Mouse (Mus musculus) hindbrain, embryonic 11.5 days (tissue): ENCODE measurements around the gene Myo1a. TPM values are rescaled to one million over a fixed set of nuclear protein-coding genes. Genes with fewer than 3 reads are reported as not detected.
"Not testable (repeated sequence)": the region's sequence is repeated elsewhere in the genome, so short reads cannot be mapped to it uniquely, and the experiment has no call there.

Experiments used
- ATAC-seq: fragments of 200-750 bp; cut with Nextera tagmentation; 2 replicates; pipeline ENCODE4 v1.8.0; 2017; ENCODE audit warnings: mild to moderate bottlenecking, moderate TSS enrichment, moderate library complexity; ENCODE audit not compliant: low FRiP score
- DNase-seq: peaks from one replicate; pipeline ENCODE4 v3.0.0-alpha.2; 2015; ENCODE audit warnings: low spot score
- H3K27ac ChIP-seq: fragments of 300-500 bp; sonication (generic); 2 replicates; pipeline ENCODE4 v1.5.1; 2014; ENCODE audit warnings: mild to moderate bottlenecking, low read depth, low read length
- H3K27me3 ChIP-seq: fragments of 300-500 bp; sonication (generic); 2 replicates; pipeline ENCODE4 v1.6.1; 2014; ENCODE audit warnings: mild to moderate bottlenecking, low read length, moderate library complexity, mixed read lengths; ENCODE audit not compliant: control insufficient read depth, insufficient read depth
- H3K36me3 ChIP-seq: fragments of 300-500 bp; sonication (generic); 2 replicates; pipeline ENCODE4 v1.6.1; 2014; ENCODE audit warnings: mild to moderate bottlenecking, low read length, moderate library complexity, mixed read lengths; ENCODE audit not compliant: control insufficient read depth, insufficient read depth
- H3K4me1 ChIP-seq: fragments of 300-500 bp; sonication (generic); replicated peaks from 2 replicates; pipeline ENCODE4 v1.6.1; 2014; ENCODE audit warnings: low read length, mixed read lengths; ENCODE audit not compliant: control insufficient read depth, insufficient read depth
- H3K4me2 ChIP-seq: fragments of 300-500 bp; sonication (generic); replicated peaks from 2 replicates; pipeline ENCODE4 v1.6.1; 2014; ENCODE audit warnings: mild to moderate bottlenecking, low read depth, low read length
- H3K4me3 ChIP-seq: fragments of 300-500 bp; sonication (generic); 2 replicates; pipeline ENCODE4 v1.5.1; 2014; ENCODE audit warnings: low read depth, low read length
- H3K9ac ChIP-seq: fragments of 300-500 bp; sonication (generic); 2 replicates; pipeline ENCODE4 v1.6.1; 2014; ENCODE audit warnings: low read depth, low read length
- H3K9me3 ChIP-seq: fragments of 300-500 bp; sonication (generic); 2 replicates; pipeline ENCODE4 v1.6.1; 2016; ENCODE audit warnings: low read length; ENCODE audit not compliant: control insufficient read depth
- WGBS: fragments of 180-500 bp; shearing (Covaris S2); extraction: QIAGEN DNeasy Blood & Tissue Kit; methylation state at CpG from one replicate; pipeline ENCODE4 v1.1.7; 2014; 5-methylcytosine and 5-hydroxymethylcytosine counted together
- polyA plus RNA-seq: library from polyadenylated mRNA; unstranded; fragments of >200 nt; fragmentation: Nextera tagmentation; extraction: Ambion mirVana; gene quantifications from 2 replicates; pipeline ENCODE4 v1.2.1, GENCODE M21; 2014

Gene Myo1a
- polyA plus RNA-seq, result 0.45 and 0.57 TPM in 2 replicates

GRCm38 (mm10) chr10:127704766-127705220 lies at the start of gene Myo1a:
TSS of gene Myo1a (plus strand) at chr10:127705170.
- no peaks in the 10 kb centered on the region for H3K27me3 ChIP-seq
- WGBS, result 57% methylated on average over 2 of the region's 2 CpGs
- no peaks in the 10 kb centered on the region for H3K9me3 ChIP-seq
- no peak within 1 kb of the TSS for H3K27ac ChIP-seq
- no peaks in the 10 kb centered on the region for H3K36me3 ChIP-seq
- no peak for DNase-seq
- no peak for ATAC-seq
- no peak within 1 kb of the TSS for H3K4me3 ChIP-seq
- H3K9ac ChIP-seq, result no peak within 1 kb of the TSS
- no peaks in the 10 kb centered on the region for H3K4me1 ChIP-seq
- H3K4me2 ChIP-seq, result no peak within 1 kb of the TSS

- H3K27me3 ChIP-seq, result peaks cover 22% of the 10 kb centered on the region
- H3K4me2 ChIP-seq, ATAC-seq, H3K9me3 ChIP-seq, H3K9ac ChIP-seq, DNase-seq, H3K4me1 ChIP-seq, H3K4me3 ChIP-seq, H3K27ac ChIP-seq, H3K36me3 ChIP-seq: not testable (repeated sequence)
- 57% methylated on average over 6 of the region's 6 CpGs for WGBS
Observed at GRCm38 (mm10) chr10:127657617-127658016, 47.4 kb upstream of the Myo1a start.

- H3K4me2 ChIP-seq, result no peak overlapping the region
- H3K9ac ChIP-seq, result no peak overlapping the region
- no peaks in the 10 kb centered on the region for H3K9me3 ChIP-seq
- DNase-seq (no peak), ATAC-seq (no peak)
- no peaks in the 10 kb centered on the region for H3K4me1 ChIP-seq
- 28% methylated on average over 6 of the region's 6 CpGs for WGBS
- H3K27ac ChIP-seq, result no peak overlapping the region
- no peak overlapping the region for H3K4me3 ChIP-seq
- peaks cover 27% of the 10 kb centered on the region for H3K27me3 ChIP-seq
- no peaks in the 10 kb centered on the region for H3K36me3 ChIP-seq
Observed at GRCm38 (mm10) chr10:127658076-127658475, 46.9 kb upstream of the Myo1a start.

- Histone ChIP-seq H3K4me3 (no peak overlapping the region), H3K9ac (no peak overlapping the region), H3K36me3 (no peaks in the 10 kb centered on the region), H3K4me1 (no peaks in the 10 kb centered on the region; the same call in 1 of the 2 replicates), H3K4me2 (no peak overlapping the region), H3K27ac (no peak overlapping the region), H3K9me3 (no peaks in the 10 kb centered on the region), H3K27me3 (peaks cover 42% of the 10 kb centered on the region)
- 48% methylated on average over 1 of the region's 1 CpGs for WGBS
- DNase-seq (no peak), ATAC-seq (no peak)
Observed at GRCm38 (mm10) chr10:127659551-127659950, 45.4 kb upstream of the Myo1a start.

GRCm38 (mm10) chr10:127661291-127661914 lies 43.6 kb upstream of the Myo1a start:
- ATAC-seq, result no peak
- peak overlapping the region; percentile 11; the same call in 1 of the 2 replicates for H3K9ac ChIP-seq
- H3K27me3 ChIP-seq, result peaks cover 59% of the 10 kb centered on the region
- WGBS, result 16% methylated on average over 13 of the region's 14 CpGs
- H3K36me3 ChIP-seq, result no peaks in the 10 kb centered on the region
- H3K9me3 ChIP-seq, result no peaks in the 10 kb centered on the region
- H3K4me3 ChIP-seq, result no peak overlapping the region
- no peak overlapping the region for H3K27ac ChIP-seq
- no peak overlapping the region for H3K4me2 ChIP-seq
- H3K4me1 ChIP-seq, result peaks cover 6% of the 10 kb centered on the region
- DNase-seq, result no peak

GRCm38 (mm10) chr10:127661915-127662663 lies 42.9 kb upstream of the Myo1a start:
- H3K4me3 ChIP-seq, result no peak overlapping the region
- no peaks in the 10 kb centered on the region for H3K36me3 ChIP-seq
- H3K27ac ChIP-seq, result no peak overlapping the region
- ATAC-seq (peak; percentile 6; the same call in 1 of the 2 replicates), DNase-seq (peak; percentile 36)
- H3K9me3 ChIP-seq, result no peaks in the 10 kb centered on the region
- H3K27me3 ChIP-seq, result peaks cover 66% of the 10 kb centered on the region
- 4% methylated on average over 15 of the region's 16 CpGs for WGBS
- peaks cover 6% of the 10 kb centered on the region for H3K4me1 ChIP-seq
- peak overlapping the region; percentile 11; the same call in 1 of the 2 replicates for H3K9ac ChIP-seq
- peak overlapping the region; percentile 29 for H3K4me2 ChIP-seq

- DNase-seq (peak; percentile 58), ATAC-seq (peak; percentile 20)
- 11% methylated on average over 19 of the region's 19 CpGs for WGBS
- H3K9me3 ChIP-seq, result no peaks in the 10 kb centered on the region
- H3K4me1 ChIP-seq, result peaks cover 7% of the 10 kb centered on the region
- no peak overlapping the region for H3K9ac ChIP-seq
- peaks cover 72% of the 10 kb centered on the region for H3K27me3 ChIP-seq
- no peaks in the 10 kb centered on the region for H3K36me3 ChIP-seq
- H3K4me3 ChIP-seq, result no peak overlapping the region
- H3K27ac ChIP-seq, result no peak overlapping the region
- peak overlapping the region; percentile 29 for H3K4me2 ChIP-seq
Observed at GRCm38 (mm10) chr10:127662666-127663253, 42.2 kb upstream of the Myo1a start.

GRCm38 (mm10) chr10:127663590-127663989 lies 41.4 kb upstream of the Myo1a start:
- Histone ChIP-seq H3K36me3 (no peaks in the 10 kb centered on the region), H3K4me2 (no peak overlapping the region), H3K4me3 (no peak overlapping the region), H3K27ac (no peak overlapping the region), H3K9ac (no peak overlapping the region), H3K27me3 (peaks cover 77% of the 10 kb centered on the region), H3K9me3 (no peaks in the 10 kb centered on the region), H3K4me1 (peaks cover 12% of the 10 kb centered on the region)
- no peak for ATAC-seq
- DNase-seq, result no peak
- 23% methylated on average over 5 of the region's 5 CpGs for WGBS
